Mouse (Mus musculus): ENCODE results near the gene Gm5065.

GRCm38 (mm10) chr7:5327511-5327910 is 22.8 kb upstream of the Gm5065 start:
- TF ChIP-seq CTCF (IDR thresholded peaks at IDR 0.05; ENCODE audit: low read depth) (no peak), EP300 (IDR thresholded peaks at IDR 0.05; ENCODE audit: low read depth) (no peak)

Measured in liver, postnatal 0 days (tissue).